Mouse (Mus musculus): ENCODE results near the gene Fst. TPM values are rescaled to one million over a fixed set of nuclear protein-coding genes. Genes with fewer than 3 reads are reported as not detected.
A peak's percentile ranks its signal among the peaks of the same experiment; 100 is the strongest.

The Fst gene
- polyA plus RNA-seq, 1 experiment, result not detected

DNA sequence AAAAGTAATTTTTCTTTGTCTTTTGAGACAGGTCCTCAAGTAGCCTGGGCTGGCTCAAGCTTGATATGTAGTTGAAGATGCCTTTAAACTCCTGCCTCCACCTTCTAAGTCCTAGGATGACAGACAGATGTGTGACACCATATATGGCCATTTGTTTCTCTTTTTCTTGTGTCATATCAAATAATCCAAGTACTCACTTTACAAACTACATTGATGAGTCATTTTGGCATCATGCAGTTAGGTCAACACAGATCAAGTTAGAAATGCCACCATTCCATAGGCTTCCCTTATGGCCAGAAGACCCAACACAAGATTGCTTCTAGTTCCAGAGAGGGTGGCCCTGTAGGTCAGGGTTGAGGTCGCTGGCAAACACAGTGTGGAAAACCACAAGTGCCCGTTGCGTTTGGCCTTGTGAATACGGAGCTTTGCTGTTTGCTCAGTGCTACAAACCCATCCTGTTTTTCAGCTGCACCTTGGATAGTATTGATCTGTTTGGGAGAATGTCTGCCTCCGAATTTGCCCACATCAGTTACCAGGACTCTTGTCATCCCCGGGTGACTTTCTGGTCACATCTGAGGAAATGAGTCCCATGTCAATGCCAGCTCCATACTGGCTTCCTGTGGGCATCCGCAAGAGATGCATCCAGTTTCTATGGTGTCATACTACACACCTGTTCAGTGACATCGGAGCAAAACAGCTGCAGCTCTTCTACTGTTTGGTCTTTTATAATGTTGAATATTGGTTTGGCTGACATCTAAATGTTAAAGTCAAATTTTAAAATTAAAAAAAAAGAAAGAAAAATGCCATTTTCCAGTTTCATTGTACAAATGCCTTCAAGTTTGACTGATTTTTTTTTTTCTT lies 4.0 kb upstream of the Fst start:
- no peak for TF ChIP-seq GATA1 (IDR thresholded peaks at IDR 0.05; ENCODE audit: low read length)
- TF ChIP-seq TAL1 (IDR thresholded peaks at IDR 0.05; ENCODE audit: low read length), result no peak
- no peaks in the 10 kb centered on the region; the same call in 1 of the 2 replicates for H3K9me3 ChIP-seq (ENCODE audit: control insufficient read depth, low read length)
- H3K36me3 ChIP-seq (ENCODE audit: control insufficient read depth), result no peaks in the 10 kb centered on the region
- H3K27me3 ChIP-seq (ENCODE audit: control insufficient read depth), result peaks cover 48% of the 10 kb centered on the region
- H3K4me1 ChIP-seq (ENCODE audit: control insufficient read depth), result no peaks in the 10 kb centered on the region
- no peak overlapping the region for H3K4me3 ChIP-seq (replicated peaks)

DNA sequence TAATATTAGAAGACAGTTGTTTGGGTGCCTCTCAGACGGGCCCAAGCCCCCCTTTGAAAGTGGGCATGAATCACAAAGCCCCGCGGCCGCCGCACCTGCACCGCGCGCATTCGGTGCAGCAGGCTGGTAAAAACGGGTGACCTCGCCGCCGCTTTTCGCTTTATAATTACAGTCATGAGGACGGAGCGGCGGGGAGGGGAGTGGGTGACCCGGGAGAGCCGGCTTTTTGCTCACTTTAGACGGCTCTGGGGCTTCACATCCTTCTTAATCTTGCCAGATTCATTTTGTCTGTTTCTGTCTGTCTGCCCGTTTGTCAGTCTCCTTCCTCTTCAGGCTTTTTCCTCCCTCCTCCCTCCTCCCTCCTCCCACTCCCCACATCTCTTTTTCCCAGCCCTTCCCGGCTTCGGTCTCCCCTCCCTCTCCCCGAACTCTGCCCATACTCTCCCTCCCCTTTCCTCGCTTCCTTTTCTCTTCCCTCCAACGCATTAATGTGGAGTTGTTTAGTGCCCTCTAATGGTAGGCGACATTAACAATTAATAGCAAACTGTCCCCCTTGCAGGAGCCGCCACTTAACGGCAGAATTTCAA lies 1.6 kb upstream of the Fst start:
- no peak overlapping the region for H3K4me3 ChIP-seq (replicated peaks)

GRCm38 (mm10) chr13:114459701-114460160 lies 980 bp upstream of the Fst start:
- no peaks in the 10 kb centered on the region; the same call in 1 of the 2 replicates for H3K9me3 ChIP-seq (ENCODE audit: control insufficient read depth, low read length)
- no peaks in the 10 kb centered on the region for H3K4me1 ChIP-seq (ENCODE audit: control insufficient read depth)
- no peak for TF ChIP-seq TAL1 (IDR thresholded peaks at IDR 0.05; ENCODE audit: low read length)
- TF ChIP-seq GATA1 (IDR thresholded peaks at IDR 0.05; ENCODE audit: low read length), result no peak
- H3K4me3 ChIP-seq (replicated peaks), result peak overlapping the region; percentile 39
- peaks cover 79% of the 10 kb centered on the region for H3K27me3 ChIP-seq (ENCODE audit: control insufficient read depth)
- no peaks in the 10 kb centered on the region for H3K36me3 ChIP-seq (ENCODE audit: control insufficient read depth)

More for the DNA sequence above, 1.6 kb upstream of the Fst start:
- no peaks in the 10 kb centered on the region for H3K36me3 ChIP-seq (ENCODE audit: control insufficient read depth)
- H3K4me1 ChIP-seq (ENCODE audit: control insufficient read depth), result no peaks in the 10 kb centered on the region
- H3K27me3 ChIP-seq (ENCODE audit: control insufficient read depth), result peaks cover 72% of the 10 kb centered on the region
- TF ChIP-seq TAL1 (IDR thresholded peaks at IDR 0.05; ENCODE audit: low read length) (no peak), GATA1 (IDR thresholded peaks at IDR 0.05; ENCODE audit: low read length) (no peak)
- H3K9me3 ChIP-seq (ENCODE audit: control insufficient read depth, low read length), result no peaks in the 10 kb centered on the region; the same call in 1 of the 2 replicates

DNA sequence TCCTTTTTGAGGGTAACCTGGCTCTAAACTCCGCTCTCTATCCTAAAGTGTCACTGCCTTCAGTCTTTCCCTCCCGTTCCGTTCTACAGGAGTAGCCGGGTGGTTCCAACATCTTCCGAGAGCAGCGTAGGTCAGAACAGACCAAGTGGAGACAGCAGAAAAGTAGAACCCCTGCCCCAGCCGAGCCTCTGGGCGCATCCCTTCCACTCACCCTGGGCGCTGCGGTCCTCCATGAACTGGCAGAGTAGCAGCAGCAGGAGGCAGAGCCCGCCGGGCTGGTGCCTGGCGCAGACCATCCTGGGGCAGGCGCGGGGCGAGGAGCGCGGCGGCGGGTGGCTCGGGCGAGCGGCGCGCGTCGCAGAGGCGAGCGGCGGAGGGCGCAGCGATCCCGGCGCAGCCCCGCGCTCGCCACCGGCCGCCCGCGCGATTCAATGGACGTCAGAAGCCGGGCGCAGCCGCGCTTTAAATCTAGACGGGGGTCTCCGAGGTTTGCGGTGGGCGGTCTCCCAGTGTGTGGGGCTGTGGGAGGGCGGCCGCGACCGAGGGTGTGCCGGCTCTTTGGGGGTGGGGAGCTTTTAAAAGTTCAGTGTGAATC lies 363 bp downstream of the Fst start:
- no peak for TF ChIP-seq TAL1 (IDR thresholded peaks at IDR 0.05; ENCODE audit: low read length)
- no peak for TF ChIP-seq GATA1 (IDR thresholded peaks at IDR 0.05; ENCODE audit: low read length)
- Histone ChIP-seq H3K4me3 (replicated peaks) (peak overlapping the region; percentile 44), H3K27me3 (ENCODE audit: control insufficient read depth) (peaks cover 85% of the 10 kb centered on the region)

GRCm38 (mm10) chr13:114457567-114458120 lies 1.1 kb downstream of the Fst start:
- no peaks in the 10 kb centered on the region; the same call in 1 of the 2 replicates for H3K36me3 ChIP-seq (ENCODE audit: control insufficient read depth)
- TF ChIP-seq GATA1 (IDR thresholded peaks at IDR 0.05; ENCODE audit: low read length) (no peak), TAL1 (IDR thresholded peaks at IDR 0.05; ENCODE audit: low read length) (no peak)
- peak overlapping the region; percentile 44 for H3K4me3 ChIP-seq (replicated peaks)

More for the DNA sequence above, 363 bp downstream of the Fst start:
- Histone ChIP-seq H3K9me3 (ENCODE audit: control insufficient read depth, low read length) (no peaks in the 10 kb centered on the region; the same call in 1 of the 2 replicates), H3K36me3 (ENCODE audit: control insufficient read depth) (no peaks in the 10 kb centered on the region; the same call in 1 of the 2 replicates), H3K4me1 (ENCODE audit: control insufficient read depth) (no peaks in the 10 kb centered on the region)

GRCm38 (mm10) chr13:114456766-114457566 lies 1.8 kb downstream of the Fst start:
- Histone ChIP-seq H3K27me3 (ENCODE audit: control insufficient read depth) (peaks cover 78% of the 10 kb centered on the region), H3K9me3 (ENCODE audit: control insufficient read depth, low read length) (no peaks in the 10 kb centered on the region; the same call in 1 of the 2 replicates), H3K4me1 (ENCODE audit: control insufficient read depth) (no peaks in the 10 kb centered on the region), H3K4me3 (replicated peaks) (peak overlapping the region; percentile 40), H3K36me3 (ENCODE audit: control insufficient read depth) (no peaks in the 10 kb centered on the region; the same call in 1 of the 2 replicates)
- TF ChIP-seq GATA1 (IDR thresholded peaks at IDR 0.05; ENCODE audit: low read length) (no peak), TAL1 (IDR thresholded peaks at IDR 0.05; ENCODE audit: low read length) (no peak)

More at GRCm38 (mm10) chr13:114457567-114458120, 1.1 kb downstream of the Fst start:
- H3K9me3 ChIP-seq (ENCODE audit: control insufficient read depth, low read length), result no peaks in the 10 kb centered on the region; the same call in 1 of the 2 replicates
- H3K27me3 ChIP-seq (ENCODE audit: control insufficient read depth), result peaks cover 82% of the 10 kb centered on the region
- no peaks in the 10 kb centered on the region for H3K4me1 ChIP-seq (ENCODE audit: control insufficient read depth)

- no peaks in the 10 kb centered on the region for H3K4me1 ChIP-seq (ENCODE audit: control insufficient read depth)
- H3K27me3 ChIP-seq (ENCODE audit: control insufficient read depth), result peaks cover 71% of the 10 kb centered on the region
- no peaks in the 10 kb centered on the region; the same call in 1 of the 2 replicates for H3K9me3 ChIP-seq (ENCODE audit: control insufficient read depth, low read length)
- TF ChIP-seq GATA1 (IDR thresholded peaks at IDR 0.05; ENCODE audit: low read length), result no peak
- TF ChIP-seq TAL1 (IDR thresholded peaks at IDR 0.05; ENCODE audit: low read length), result no peak
- no peak overlapping the region for H3K4me3 ChIP-seq (replicated peaks)
- H3K36me3 ChIP-seq (ENCODE audit: control insufficient read depth), result no peaks in the 10 kb centered on the region; the same call in 1 of the 2 replicates
Measured at GRCm38 (mm10) chr13:114456224-114456623, 2.5 kb downstream of the Fst start.

- Histone ChIP-seq H3K4me3 (replicated peaks) (no peak overlapping the region), H3K27me3 (ENCODE audit: control insufficient read depth) (peaks cover 67% of the 10 kb centered on the region), H3K36me3 (ENCODE audit: control insufficient read depth) (no peaks in the 10 kb centered on the region; the same call in 1 of the 2 replicates), H3K9me3 (ENCODE audit: control insufficient read depth, low read length) (no peaks in the 10 kb centered on the region; the same call in 1 of the 2 replicates), H3K4me1 (ENCODE audit: control insufficient read depth) (no peaks in the 10 kb centered on the region)
- TF ChIP-seq GATA1 (IDR thresholded peaks at IDR 0.05; ENCODE audit: low read length) (no peak), TAL1 (IDR thresholded peaks at IDR 0.05; ENCODE audit: low read length) (no peak)
Measured at GRCm38 (mm10) chr13:114455788-114456187, 3.0 kb downstream of the Fst start.
